Mouse (Mus musculus) lung, postnatal 0 days (tissue): Measurements from ENCODE around the gene Pcsk6.

ENCODE experiments used
- CTCF ChIP-seq: IDR thresholded peaks from 2 replicates; pipeline ENCODE4 v1.5.1; 2016; ENCODE audit warnings: antibody characterized with exemption, mild to moderate bottlenecking
- EP300 ChIP-seq: IDR thresholded peaks from 2 replicates; pipeline ENCODE4 v1.6.1; 2016; ENCODE audit warnings: antibody characterized with exemption, mild to moderate bottlenecking, control low read depth

DNA sequence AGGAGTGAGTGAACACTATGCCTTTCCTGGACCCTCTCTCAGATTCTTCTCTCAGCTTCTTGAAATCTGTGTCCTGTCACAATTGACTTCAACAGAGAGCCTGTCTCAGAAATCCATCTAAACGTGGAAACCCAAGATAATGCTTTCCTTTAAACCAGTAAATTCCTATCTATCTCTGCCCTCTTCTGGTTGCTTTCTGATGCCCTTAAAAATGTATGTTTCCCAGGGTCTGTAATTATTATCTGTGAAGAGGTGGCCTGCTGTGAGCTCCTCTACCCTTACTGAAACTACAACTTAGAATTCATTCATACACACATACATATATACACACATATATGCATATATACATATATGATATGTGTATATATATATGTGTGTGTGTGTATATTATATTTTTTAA, 73.7 kb downstream of the Pcsk6 start:
- TF ChIP-seq CTCF = peak; percentile 12; the same call in 1 of the 2 replicates
- no peak for TF ChIP-seq EP300
